Mouse (Mus musculus) heart, adult 2 months (tissue): ENCODE measurements around the gene 4921517D22Rik.

Experiments used
- EP300 ChIP-seq: fragments of 200-500 bp; IDR thresholded peaks from 2 replicates; pipeline ENCODE4 v1.6.1; 2011; ENCODE audit warnings: low read depth, low read length, control low read depth; ENCODE audit not compliant: insufficient read depth
- POLR2A ChIP-seq: fragments of 200-500 bp; IDR thresholded peaks from 2 replicates; pipeline ENCODE4 v1.6.1; 2011; ENCODE audit warnings: mild to moderate bottlenecking, low read depth, low read length, control low read depth; ENCODE audit not compliant: insufficient read depth

- TF ChIP-seq POLR2A, result no peak
- no peak for TF ChIP-seq EP300
Measured at GRCm38 (mm10) chr13:59674761-59675150, 19.2 kb downstream of the 4921517D22Rik start.
